Mouse (Mus musculus): ENCODE measurements around the gene Izumo4. TPM values are rescaled to one million over a fixed set of nuclear protein-coding genes. Genes with fewer than 3 reads are reported as not detected.

The Izumo4 gene
- polyA plus RNA-seq, 1 experiment, result 33.3 TPM

DNA sequence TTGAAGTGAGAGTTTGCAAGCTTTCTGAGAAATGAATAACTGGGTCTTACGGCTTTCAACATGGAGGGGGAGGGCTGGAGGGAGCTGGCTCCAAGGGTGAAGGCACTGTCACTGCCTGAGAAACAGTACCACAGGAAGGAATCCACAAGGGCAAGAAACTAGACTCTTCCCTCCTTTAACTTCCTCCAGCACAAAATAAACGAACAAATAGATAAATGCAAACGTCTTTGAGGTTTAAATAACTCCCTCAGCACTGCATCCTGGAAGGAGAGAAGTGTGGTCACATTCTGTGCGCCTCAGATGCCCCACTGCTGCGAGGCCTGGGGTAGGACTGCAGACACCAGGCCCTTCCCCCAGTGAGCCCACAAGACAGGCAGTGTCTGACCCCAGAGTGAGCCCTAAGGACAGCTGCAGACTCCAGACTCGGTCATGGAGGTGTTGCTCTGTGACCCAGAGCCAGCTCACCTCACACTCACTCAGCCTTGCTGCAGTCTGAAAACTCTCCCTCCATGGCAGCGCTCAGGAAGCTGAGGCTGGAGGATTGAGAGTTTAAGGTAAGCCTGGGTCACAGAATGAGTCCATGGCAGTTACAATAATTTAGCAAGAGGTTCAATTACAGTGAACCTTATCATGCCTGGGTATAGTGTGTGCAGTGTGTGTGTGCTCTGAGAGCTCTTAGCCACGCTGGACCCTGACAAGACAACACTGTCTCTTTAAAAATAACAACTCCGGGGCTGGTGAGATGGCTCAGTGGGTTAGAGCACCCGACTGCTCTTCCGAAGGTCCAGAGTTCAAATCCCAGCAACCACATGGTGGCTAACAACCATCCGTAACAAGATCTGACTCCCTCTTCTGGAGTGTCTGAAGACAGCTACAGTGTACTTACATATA, 5.2 kb upstream of the Izumo4 start:
- H3K4me1 ChIP-seq (ENCODE audit: control insufficient read depth, insufficient read depth, low read length), result peaks cover 35% of the 10 kb centered on the region
- peak overlapping the region; percentile 93 for H3K27ac ChIP-seq (ENCODE audit: control insufficient read depth, insufficient read depth, low read depth, low read length, poor library complexity)
- WGBS, result 25% methylated on average over 12 of the region's 12 CpGs
- 0 out of 2 replicates have a peak, but pooled peaks have one; percentile 37 for TF ChIP-seq POLR2A (IDR thresholded peaks at IDR 0.05; ENCODE audit: borderline replicate concordance, control insufficient read depth, low read depth, low read length)
- no peak for TF ChIP-seq CTCF (IDR thresholded peaks at IDR 0.05; ENCODE audit: control insufficient read depth, insufficient read depth, low read length)
- H3K4me3 ChIP-seq (replicated peaks; ENCODE audit: control insufficient read depth, low read depth, low read length), result peak overlapping the region; percentile 0

DNA sequence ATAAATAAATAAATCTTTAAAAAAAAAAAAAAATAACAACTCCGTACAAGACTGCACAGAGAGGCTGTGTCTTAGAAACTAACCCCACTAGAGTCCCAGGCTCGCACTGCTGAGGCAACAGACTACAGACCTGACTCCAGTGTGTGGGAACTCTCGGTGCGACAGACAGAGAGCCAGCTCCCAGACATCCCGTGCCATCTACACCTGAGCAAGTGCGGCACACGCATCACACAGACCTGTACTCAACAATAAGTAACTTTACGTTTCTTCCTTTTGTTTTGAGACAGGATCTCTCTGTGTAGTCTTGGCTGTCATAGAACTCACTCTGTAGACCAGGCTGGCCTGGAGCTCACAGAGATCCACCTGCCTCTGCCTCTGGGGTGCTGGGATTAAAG, 4.6 kb upstream of the Izumo4 start:
- no peak overlapping the region for H3K4me3 ChIP-seq (replicated peaks; ENCODE audit: control insufficient read depth, low read depth, low read length)
- peaks cover 32% of the 10 kb centered on the region for H3K4me1 ChIP-seq (ENCODE audit: control insufficient read depth, insufficient read depth, low read length)
- WGBS, result 65% methylated on average over 8 of the region's 8 CpGs
- TF ChIP-seq CTCF (IDR thresholded peaks at IDR 0.05; ENCODE audit: control insufficient read depth, insufficient read depth, low read length) (no peak), POLR2A (IDR thresholded peaks at IDR 0.05; ENCODE audit: borderline replicate concordance, control insufficient read depth, low read depth, low read length) (no peak)
- peak overlapping the region; percentile 31; the same call in 1 of the 2 replicates for H3K27ac ChIP-seq (ENCODE audit: control insufficient read depth, insufficient read depth, low read depth, low read length, poor library complexity)

DNA sequence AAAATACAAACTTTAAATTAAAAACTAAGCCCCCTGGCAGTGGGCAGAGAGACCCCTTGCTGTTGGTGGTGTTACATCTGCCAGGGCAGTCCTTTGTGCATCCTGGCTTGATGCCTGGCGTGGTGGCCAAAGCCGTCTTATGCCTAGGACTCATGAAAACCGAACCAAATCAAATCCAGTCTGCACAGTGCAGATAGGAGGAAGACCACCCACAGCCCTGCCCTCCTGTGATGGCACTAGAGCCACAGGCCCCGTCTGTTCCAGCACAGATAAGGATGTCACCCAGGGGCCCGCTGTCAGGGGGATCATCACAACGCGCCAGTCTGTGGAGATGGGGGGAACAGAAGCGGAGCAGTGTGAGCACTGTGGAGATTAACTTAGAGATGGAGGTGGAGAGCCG, 4.2 kb upstream of the Izumo4 start:
- TF ChIP-seq CTCF (IDR thresholded peaks at IDR 0.05; ENCODE audit: control insufficient read depth, insufficient read depth, low read length) (no peak), POLR2A (IDR thresholded peaks at IDR 0.05; ENCODE audit: borderline replicate concordance, control insufficient read depth, low read depth, low read length) (no peak)
- Histone ChIP-seq H3K27ac (ENCODE audit: control insufficient read depth, insufficient read depth, low read depth, low read length, poor library complexity) (peak overlapping the region; percentile 31), H3K4me3 (replicated peaks; ENCODE audit: control insufficient read depth, low read depth, low read length) (no peak overlapping the region), H3K4me1 (ENCODE audit: control insufficient read depth, insufficient read depth, low read length) (peaks cover 31% of the 10 kb centered on the region)
- 31% methylated on average over 9 of the region's 9 CpGs for WGBS

DNA sequence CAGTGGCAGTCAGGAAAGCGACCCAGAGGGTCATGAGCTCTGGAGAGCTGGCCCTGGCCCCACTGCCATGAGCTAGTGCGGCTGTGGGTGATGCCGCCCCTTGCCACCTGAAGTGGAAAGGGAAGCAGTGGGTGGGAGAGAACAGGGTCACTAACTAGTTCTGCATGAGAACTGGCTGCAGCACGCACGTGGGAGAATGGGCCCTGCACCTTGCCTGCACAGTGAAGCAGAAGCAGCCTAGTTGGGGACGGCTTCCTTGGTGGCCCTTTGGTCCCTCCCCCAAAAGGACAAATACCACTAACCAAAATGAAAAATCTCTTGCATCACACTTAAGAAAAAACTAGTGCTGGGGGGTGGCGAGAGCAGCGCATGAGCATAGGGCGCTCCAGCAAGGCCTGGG, 3.4 kb upstream of the Izumo4 start:
- no peak overlapping the region for H3K4me3 ChIP-seq (replicated peaks; ENCODE audit: control insufficient read depth, low read depth, low read length)
- TF ChIP-seq CTCF (IDR thresholded peaks at IDR 0.05; ENCODE audit: control insufficient read depth, insufficient read depth, low read length) (no peak), POLR2A (IDR thresholded peaks at IDR 0.05; ENCODE audit: borderline replicate concordance, control insufficient read depth, low read depth, low read length) (no peak; the same call in 1 of the 2 replicates)
- WGBS, result 27% methylated on average over 9 of the region's 9 CpGs
- peaks cover 25% of the 10 kb centered on the region for H3K4me1 ChIP-seq (ENCODE audit: control insufficient read depth, insufficient read depth, low read length)
- peak overlapping the region; percentile 31 for H3K27ac ChIP-seq (ENCODE audit: control insufficient read depth, insufficient read depth, low read depth, low read length, poor library complexity)

DNA sequence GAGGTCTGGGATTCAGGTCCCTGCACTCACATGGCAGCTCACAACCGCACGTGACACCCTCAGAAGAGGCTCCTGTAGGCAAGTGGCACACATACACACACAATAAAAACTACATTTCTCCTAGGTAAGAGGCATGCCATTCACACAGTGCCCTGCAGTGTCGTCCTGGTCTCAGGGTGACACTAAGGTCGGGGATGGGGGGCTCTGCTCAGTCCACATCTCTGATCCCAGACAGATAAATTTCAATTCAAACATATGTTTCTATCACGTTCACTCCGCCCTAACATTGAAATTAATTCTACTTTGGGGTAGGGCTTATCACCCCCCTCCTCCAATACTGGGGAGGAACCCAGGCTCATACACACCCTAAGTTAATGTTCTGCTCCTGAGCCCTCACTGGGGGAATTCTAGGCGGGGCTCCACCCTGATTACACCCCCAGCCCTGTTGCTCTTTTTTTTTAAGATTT, 1.9 kb upstream of the Izumo4 start:
- Histone ChIP-seq H3K27ac (ENCODE audit: control insufficient read depth, insufficient read depth, low read depth, low read length, poor library complexity) (peak overlapping the region; percentile 30), H3K4me3 (replicated peaks; ENCODE audit: control insufficient read depth, low read depth, low read length) (peak overlapping the region; percentile 44), H3K4me1 (ENCODE audit: control insufficient read depth, insufficient read depth, low read length) (peaks cover 20% of the 10 kb centered on the region)
- TF ChIP-seq POLR2A (IDR thresholded peaks at IDR 0.05; ENCODE audit: borderline replicate concordance, control insufficient read depth, low read depth, low read length), result no peak
- TF ChIP-seq CTCF (IDR thresholded peaks at IDR 0.05; ENCODE audit: control insufficient read depth, insufficient read depth, low read length), result no peak
- 20% methylated on average over 7 of the region's 7 CpGs for WGBS

DNA sequence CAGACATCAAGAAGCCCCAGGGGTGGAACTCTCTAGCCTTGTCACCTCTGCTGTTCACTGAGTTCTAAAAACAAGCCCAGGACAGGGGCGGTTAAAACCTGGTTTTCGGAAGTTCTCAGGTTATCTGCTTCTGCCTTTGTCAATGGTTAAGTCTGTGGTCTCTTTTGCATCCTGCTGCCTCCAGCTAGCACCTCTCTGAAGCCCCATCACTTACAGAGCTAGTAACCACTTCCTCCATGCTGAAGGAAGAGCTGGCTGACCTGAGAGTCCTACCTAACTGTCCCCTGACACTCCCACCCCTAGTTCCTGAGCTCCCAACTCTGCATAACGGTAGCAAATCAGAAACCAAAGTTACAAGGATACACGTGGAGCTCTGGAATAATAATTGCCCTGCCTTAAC, 1.3 kb upstream of the Izumo4 start:
- under 1% methylated on average over 4 of the region's 4 CpGs for WGBS
- peak; percentile 13; the same call in 1 of the 2 replicates for TF ChIP-seq POLR2A (IDR thresholded peaks at IDR 0.05; ENCODE audit: borderline replicate concordance, control insufficient read depth, low read depth, low read length)
- TF ChIP-seq CTCF (IDR thresholded peaks at IDR 0.05; ENCODE audit: control insufficient read depth, insufficient read depth, low read length), result no peak
- peak overlapping the region; percentile 85 for H3K4me3 ChIP-seq (replicated peaks; ENCODE audit: control insufficient read depth, low read depth, low read length)
- H3K4me1 ChIP-seq (ENCODE audit: control insufficient read depth, insufficient read depth, low read length), result peaks cover 20% of the 10 kb centered on the region
- H3K27ac ChIP-seq (ENCODE audit: control insufficient read depth, insufficient read depth, low read depth, low read length, poor library complexity), result peak overlapping the region; percentile 94; the same call in 1 of the 2 replicates

DNA sequence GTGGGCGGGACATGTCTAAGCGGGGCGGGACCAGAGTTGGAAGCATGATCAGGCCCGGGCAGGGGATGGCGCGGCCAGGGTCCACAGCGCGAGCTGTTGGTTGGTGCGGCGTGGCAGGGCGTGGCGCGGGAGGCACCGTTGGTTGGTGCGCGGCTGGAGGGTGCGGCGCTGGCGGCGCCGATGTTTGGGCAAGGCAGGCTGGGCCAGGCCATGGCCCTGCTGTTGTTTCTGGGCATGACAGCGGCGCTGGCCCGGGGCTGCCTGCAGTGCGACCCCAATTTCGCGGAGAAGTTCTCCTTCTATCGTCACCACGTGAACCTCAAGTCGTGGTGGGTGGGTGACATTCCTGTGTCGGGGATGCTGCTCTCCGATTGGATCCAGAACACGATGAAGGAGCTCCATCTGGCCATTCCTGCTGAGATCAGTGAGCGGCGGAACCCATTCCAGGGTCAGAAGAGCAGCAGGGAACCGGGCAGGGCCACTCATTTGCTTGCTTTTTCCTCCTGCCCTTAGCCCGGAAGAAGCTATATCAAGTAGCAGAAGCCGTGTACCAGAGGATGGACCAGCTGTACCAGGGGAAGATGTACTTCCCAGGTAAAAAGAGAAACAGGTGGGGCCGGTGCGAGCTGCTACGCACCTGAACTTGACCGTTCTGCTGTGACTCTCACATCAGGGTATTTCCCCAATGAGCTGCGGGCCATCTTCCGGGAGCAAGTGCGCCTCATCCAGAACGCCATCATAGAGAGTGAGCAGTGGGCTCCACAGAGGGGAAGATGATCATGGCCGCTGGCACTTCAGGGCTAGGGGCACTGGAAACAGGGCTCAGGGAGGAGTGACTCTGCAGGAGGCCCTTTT, 779 bp downstream of the Izumo4 start:
- H3K27ac ChIP-seq (ENCODE audit: control insufficient read depth, insufficient read depth, low read depth, low read length, poor library complexity), result peak overlapping the region; percentile 94
- TF ChIP-seq CTCF (IDR thresholded peaks at IDR 0.05; ENCODE audit: control insufficient read depth, insufficient read depth, low read length) (0 out of 2 replicates have a peak, but pooled peaks have one; percentile 0), POLR2A (IDR thresholded peaks at IDR 0.05; ENCODE audit: borderline replicate concordance, control insufficient read depth, low read depth, low read length) (peak; percentile 55; the same call in 1 of the 2 replicates)
- H3K4me1 ChIP-seq (ENCODE audit: control insufficient read depth, insufficient read depth, low read length), result peaks cover 12% of the 10 kb centered on the region
- 2% methylated on average over 47 of the region's 47 CpGs for WGBS
- peak overlapping the region; percentile 85 for H3K4me3 ChIP-seq (replicated peaks; ENCODE audit: control insufficient read depth, low read depth, low read length)

DNA sequence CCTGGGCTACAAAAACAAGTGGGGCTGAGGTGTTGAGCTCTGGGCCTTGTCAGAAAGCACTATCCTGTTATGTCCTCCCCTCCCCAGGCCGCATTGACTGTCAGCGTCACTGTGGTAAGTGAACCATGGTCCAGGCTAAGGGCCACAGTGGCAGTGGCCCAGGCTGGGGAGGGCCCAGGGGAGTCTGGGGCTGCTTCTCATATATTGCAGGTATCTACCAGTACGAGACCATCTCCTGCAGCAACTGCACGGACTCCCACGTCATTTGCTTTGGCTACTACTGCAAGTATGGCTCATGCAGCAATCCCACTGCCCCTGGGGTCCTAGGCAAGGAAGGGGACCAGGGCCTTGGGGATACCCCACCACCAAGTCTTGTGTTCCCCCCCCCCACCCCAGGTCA, 1.7 kb downstream of the Izumo4 start:
- 93% methylated on average over 5 of the region's 5 CpGs for WGBS
- H3K4me1 ChIP-seq (ENCODE audit: control insufficient read depth, insufficient read depth, low read length), result peaks cover 4% of the 10 kb centered on the region
- TF ChIP-seq POLR2A (IDR thresholded peaks at IDR 0.05; ENCODE audit: borderline replicate concordance, control insufficient read depth, low read depth, low read length) (no peak), CTCF (IDR thresholded peaks at IDR 0.05; ENCODE audit: control insufficient read depth, insufficient read depth, low read length) (no peak)
- H3K4me3 ChIP-seq (replicated peaks; ENCODE audit: control insufficient read depth, low read depth, low read length), result no peak overlapping the region
- no peak overlapping the region for H3K27ac ChIP-seq (ENCODE audit: control insufficient read depth, insufficient read depth, low read depth, low read length, poor library complexity)
